Mouse (Mus musculus) hindbrain, embryonic 15.5 days (tissue): ENCODE measurements around the gene Slc39a8. TPM values are rescaled to one million over a fixed set of nuclear protein-coding genes. Genes with fewer than 3 reads are reported as not detected.

ENCODE experiments used
- ATAC-seq: fragments of 200-750 bp; cut with Nextera tagmentation; 2 replicates; pipeline ENCODE4 v1.8.0; 2017; ENCODE audit warnings: low read depth, moderate number of reproducible peaks, moderate TSS enrichment; ENCODE audit not compliant: low FRiP score
- H3K27ac ChIP-seq: fragments of 300-500 bp; sonication (generic); replicated peaks from 2 replicates; pipeline ENCODE4 v1.5.1; 2015; ENCODE audit warnings: mild to moderate bottlenecking, inconsistent platforms
- H3K27me3 ChIP-seq: fragments of 300-500 bp; sonication (generic); 2 replicates; pipeline ENCODE4 v1.6.1; 2015; ENCODE audit warnings: control low read depth, inconsistent platforms
- H3K36me3 ChIP-seq: fragments of 300-500 bp; sonication (generic); 2 replicates; pipeline ENCODE4 v1.6.1; 2015; ENCODE audit warnings: control low read depth, inconsistent platforms
- H3K4me1 ChIP-seq: fragments of 300-500 bp; sonication (generic); replicated peaks from 2 replicates; pipeline ENCODE4 v1.6.1; 2015; ENCODE audit warnings: control low read depth, inconsistent platforms
- H3K4me2 ChIP-seq: fragments of 300-500 bp; sonication (generic); 2 replicates; pipeline ENCODE4 v1.6.1; 2015; ENCODE audit warnings: moderate library complexity, mild to moderate bottlenecking, inconsistent platforms
- H3K4me3 ChIP-seq: fragments of 300-500 bp; sonication (generic); 2 replicates; pipeline ENCODE4 v1.5.1; 2015; ENCODE audit warnings: mild to moderate bottlenecking, inconsistent platforms
- H3K9ac ChIP-seq: fragments of 300-500 bp; sonication (generic); 2 replicates; pipeline ENCODE4 v1.6.1; 2015; ENCODE audit warnings: inconsistent platforms
- H3K9me3 ChIP-seq: fragments of 300-500 bp; sonication (generic); 2 replicates; pipeline ENCODE4 v1.6.1; 2016; ENCODE audit warnings: control low read depth, inconsistent platforms
- WGBS: fragments of 180-500 bp; shearing (Covaris S2); methylation state at CpG from one replicate; pipeline ENCODE4 v1.1.7; 2015; 5-methylcytosine and 5-hydroxymethylcytosine counted together
- polyA plus RNA-seq: library from polyadenylated mRNA; unstranded; fragments of >200 nt; fragmentation: Nextera tagmentation; extraction: Ambion mirVana; gene quantifications from 2 replicates; pipeline ENCODE4 v1.2.1, GENCODE M21; 2015

The Slc39a8 gene
- polyA plus RNA-seq, 1 experiment from 2014 or later = 13.1 TPM

GRCm38 (mm10) chr3:135853604-135854297 lies 28.7 kb downstream of the Slc39a8 start:
- Histone ChIP-seq H3K9ac (no peak overlapping the region), H3K4me2 (no peak overlapping the region), H3K27me3 (no peaks in the 10 kb centered on the region), H3K4me3 (no peak overlapping the region), H3K36me3 (no peaks in the 10 kb centered on the region), H3K4me1 (peaks cover 3% of the 10 kb centered on the region; the same call in 1 of the 2 replicates), H3K27ac (no peak overlapping the region), H3K9me3 (no peaks in the 10 kb centered on the region)
- 83% methylated on average over 10 of the region's 10 CpGs for WGBS
- no peak for ATAC-seq

GRCm38 (mm10) chr3:135854298-135854984 lies 29.4 kb downstream of the Slc39a8 start:
- no peak overlapping the region for H3K9ac ChIP-seq
- 87% methylated on average over 14 of the region's 14 CpGs for WGBS
- no peaks in the 10 kb centered on the region for H3K9me3 ChIP-seq
- no peak overlapping the region for H3K4me2 ChIP-seq
- no peak overlapping the region for H3K27ac ChIP-seq
- peaks cover 3% of the 10 kb centered on the region; the same call in 1 of the 2 replicates for H3K4me1 ChIP-seq
- H3K27me3 ChIP-seq = no peaks in the 10 kb centered on the region
- ATAC-seq = no peak
- no peak overlapping the region for H3K4me3 ChIP-seq
- H3K36me3 ChIP-seq = no peaks in the 10 kb centered on the region

- WGBS = 87% methylated on average over 6 of the region's 6 CpGs
- no peak overlapping the region for H3K9ac ChIP-seq
- no peak overlapping the region for H3K27ac ChIP-seq
- peaks cover 3% of the 10 kb centered on the region; the same call in 1 of the 2 replicates for H3K4me1 ChIP-seq
- no peaks in the 10 kb centered on the region for H3K9me3 ChIP-seq
- no peaks in the 10 kb centered on the region for H3K36me3 ChIP-seq
- ATAC-seq = no peak
- no peaks in the 10 kb centered on the region for H3K27me3 ChIP-seq
- no peak overlapping the region for H3K4me2 ChIP-seq
- H3K4me3 ChIP-seq = no peak overlapping the region
Measured at GRCm38 (mm10) chr3:135854985-135855340, 29.9 kb downstream of the Slc39a8 start.

- peaks cover 3% of the 10 kb centered on the region; the same call in 1 of the 2 replicates for H3K4me1 ChIP-seq
- H3K9ac ChIP-seq = no peak overlapping the region
- H3K36me3 ChIP-seq = no peaks in the 10 kb centered on the region
- H3K9me3 ChIP-seq = no peaks in the 10 kb centered on the region
- H3K4me2 ChIP-seq = no peak overlapping the region
- no peak for ATAC-seq
- no peak overlapping the region for H3K4me3 ChIP-seq
- H3K27ac ChIP-seq = no peak overlapping the region
- H3K27me3 ChIP-seq = no peaks in the 10 kb centered on the region
- 14% methylated on average over 1 of the region's 1 CpGs for WGBS
Measured at GRCm38 (mm10) chr3:135856303-135856702, 31.2 kb downstream of the Slc39a8 start.

- no peak for ATAC-seq
- H3K9me3 ChIP-seq = no peaks in the 10 kb centered on the region
- no peak overlapping the region for H3K9ac ChIP-seq
- H3K36me3 ChIP-seq = no peaks in the 10 kb centered on the region
- no peak overlapping the region for H3K27ac ChIP-seq
- H3K4me3 ChIP-seq = no peak overlapping the region
- peaks cover 3% of the 10 kb centered on the region; the same call in 1 of the 2 replicates for H3K4me1 ChIP-seq
- no peak overlapping the region for H3K4me2 ChIP-seq
- WGBS = 46% methylated on average over 5 of the region's 5 CpGs
- H3K27me3 ChIP-seq = no peaks in the 10 kb centered on the region
Measured at GRCm38 (mm10) chr3:135857134-135857533, 32.1 kb downstream of the Slc39a8 start.

GRCm38 (mm10) chr3:135859431-135859830 lies 34.4 kb downstream of the Slc39a8 start:
- 64% methylated on average over 5 of the region's 5 CpGs for WGBS
- peaks cover 3% of the 10 kb centered on the region; the same call in 1 of the 2 replicates for H3K4me1 ChIP-seq
- H3K27ac ChIP-seq = no peak overlapping the region
- H3K27me3 ChIP-seq = no peaks in the 10 kb centered on the region
- ATAC-seq = no peak
- no peak overlapping the region for H3K4me3 ChIP-seq
- H3K36me3 ChIP-seq = no peaks in the 10 kb centered on the region
- H3K9ac ChIP-seq = no peak overlapping the region
- no peaks in the 10 kb centered on the region for H3K9me3 ChIP-seq
- no peak overlapping the region for H3K4me2 ChIP-seq

- no peaks in the 10 kb centered on the region for H3K4me1 ChIP-seq
- no peak overlapping the region for H3K4me3 ChIP-seq
- no peak overlapping the region for H3K27ac ChIP-seq
- WGBS = 53% methylated on average over 9 of the region's 9 CpGs
- peak; percentile 75; the same call in 1 of the 2 replicates for ATAC-seq
- no peak overlapping the region for H3K4me2 ChIP-seq
- no peaks in the 10 kb centered on the region for H3K9me3 ChIP-seq
- no peaks in the 10 kb centered on the region for H3K27me3 ChIP-seq
- no peak overlapping the region for H3K9ac ChIP-seq
- H3K36me3 ChIP-seq = no peaks in the 10 kb centered on the region
Measured at GRCm38 (mm10) chr3:135862804-135863203, 37.7 kb downstream of the Slc39a8 start.

- H3K9ac ChIP-seq = no peak overlapping the region
- H3K4me1 ChIP-seq = no peaks in the 10 kb centered on the region
- H3K4me3 ChIP-seq = no peak overlapping the region
- no peak overlapping the region for H3K27ac ChIP-seq
- WGBS = 57% methylated on average over 4 of the region's 4 CpGs
- no peak for ATAC-seq
- no peak overlapping the region for H3K4me2 ChIP-seq
- H3K27me3 ChIP-seq = no peaks in the 10 kb centered on the region
- H3K36me3 ChIP-seq = no peaks in the 10 kb centered on the region
- H3K9me3 ChIP-seq = no peaks in the 10 kb centered on the region
Measured at GRCm38 (mm10) chr3:135869041-135869440, 44.0 kb downstream of the Slc39a8 start.

GRCm38 (mm10) chr3:135872325-135872724 lies 47.2 kb downstream of the Slc39a8 start:
- Histone ChIP-seq H3K9me3 (no peaks in the 10 kb centered on the region), H3K27ac (no peak overlapping the region), H3K4me3 (no peak overlapping the region), H3K4me1 (no peaks in the 10 kb centered on the region), H3K4me2 (no peak overlapping the region), H3K36me3 (no peaks in the 10 kb centered on the region), H3K9ac (no peak overlapping the region), H3K27me3 (no peaks in the 10 kb centered on the region)
- no peak for ATAC-seq
- WGBS = 89% methylated on average over 5 of the region's 5 CpGs

GRCm38 (mm10) chr3:135873596-135873995 lies 48.5 kb downstream of the Slc39a8 start:
- Histone ChIP-seq H3K27me3 (no peaks in the 10 kb centered on the region), H3K4me1 (no peaks in the 10 kb centered on the region), H3K9ac (no peak overlapping the region), H3K27ac (no peak overlapping the region), H3K36me3 (no peaks in the 10 kb centered on the region), H3K4me3 (no peak overlapping the region), H3K9me3 (no peaks in the 10 kb centered on the region), H3K4me2 (no peak overlapping the region)
- no peak for ATAC-seq
- 78% methylated on average over 3 of the region's 3 CpGs for WGBS

- Histone ChIP-seq H3K27me3 (no peaks in the 10 kb centered on the region), H3K27ac (no peak overlapping the region), H3K4me1 (no peaks in the 10 kb centered on the region), H3K4me2 (no peak overlapping the region), H3K4me3 (no peak overlapping the region), H3K36me3 (no peaks in the 10 kb centered on the region), H3K9me3 (no peaks in the 10 kb centered on the region), H3K9ac (no peak overlapping the region)
- no peak for ATAC-seq
- WGBS = 94% methylated on average over 6 of the region's 6 CpGs
Measured at GRCm38 (mm10) chr3:135878048-135878447, 53.0 kb downstream of the Slc39a8 start.

- H3K4me3 ChIP-seq = no peak overlapping the region
- ATAC-seq = peak; percentile 69
- WGBS = 73% methylated on average over 12 of the region's 12 CpGs
- no peaks in the 10 kb centered on the region for H3K9me3 ChIP-seq
- no peak overlapping the region for H3K4me2 ChIP-seq
- H3K27me3 ChIP-seq = no peaks in the 10 kb centered on the region
- H3K36me3 ChIP-seq = no peaks in the 10 kb centered on the region
- no peak overlapping the region for H3K9ac ChIP-seq
- H3K27ac ChIP-seq = no peak overlapping the region
- peaks cover 12% of the 10 kb centered on the region for H3K4me1 ChIP-seq
Measured at GRCm38 (mm10) chr3:135885927-135886658, 61.0 kb downstream of the Slc39a8 start.
